ENCODE assay signal across 11 mouse cellular contexts in genomic region chr2:180099529-180099928, GRCm38 (mm10). TPM values are rescaled to one million over a fixed set of nuclear protein-coding genes. Genes with fewer than 3 reads are reported as not detected.
DNase-seq lines count a peak whose midpoint lies in the region; ATAC-seq lines count a peak whose summit lies in the region.
"Had no signal": no experiment of that assay in that cellular context is flagged by ENCODE, and none has a peak within 500 bp of the region (broad histone marks: within the 10 kb centered on the region; RNA-seq: fewer than 3 reads in every experiment).

No protein-coding gene starts in this region.

- 3% methylated on average over 15 of the region's 15 CpGs for WGBS in kidney, embryonic 14.5 days
- whole genome bisulfite sequencing in neural tube, embryonic 15.5 days: 9% methylated on average over 15 of the region's 15 CpGs

- peaks cover 63% of the 10 kb centered on the region for H3K27me3 ChIP-seq in kidney, embryonic 14.5 days (ENCODE audit: control insufficient read depth, insufficient read depth, low read length)
- H3K27me3 ChIP-seq in neural tube, embryonic 15.5 days (replicated peaks): peaks cover 62% of the 10 kb centered on the region

- H3K9ac ChIP-seq in kidney, embryonic 14.5 days (ENCODE audit: low read depth, low read length): 0 out of 2 replicates have a peak overlapping the region, but pooled peaks have one; percentile 7
- H3K9ac ChIP-seq in neural tube, embryonic 15.5 days (replicated peaks): no peak overlapping the region

- no peak for DNase-seq in kidney, adult 11 months
- peak; percentile 29 for DNase-seq in ZHBTc4 (ENCODE audit: low read depth, low spot score)
- no peak for DNase-seq in layer of hippocampus, postnatal 36 days
- DNase-seq: cerebellum, adult 2 months; kidney, adult 9 months had no signal

- 0 out of 2 replicates have a peak overlapping the region, but pooled peaks have one; percentile 17 for H3K4me2 ChIP-seq in kidney, embryonic 14.5 days (replicated peaks; ENCODE audit: low read depth, low read length)
- peak overlapping the region; percentile 35 for H3K4me2 ChIP-seq in neural tube, embryonic 15.5 days
- H3K4me2 ChIP-seq: liver, embryonic 11.5 days had no signal

- no peaks in the 10 kb centered on the region for H3K36me3 ChIP-seq in kidney, embryonic 14.5 days (ENCODE audit: control insufficient read depth, insufficient read depth, low read length)
- H3K36me3 ChIP-seq in neural tube, embryonic 15.5 days: no peaks in the 10 kb centered on the region

- H3K4me1 ChIP-seq in kidney, embryonic 14.5 days (ENCODE audit: control insufficient read depth, insufficient read depth, low read length): peaks cover 7% of the 10 kb centered on the region; the same call in 1 of the 2 replicates
- peaks cover 29% of the 10 kb centered on the region for H3K4me1 ChIP-seq in neural tube, embryonic 15.5 days

- no peak overlapping the region for H3K27ac ChIP-seq in kidney, embryonic 14.5 days (ENCODE audit: low read depth, low read length)
- H3K27ac ChIP-seq in neural tube, embryonic 15.5 days (replicated peaks): no peak overlapping the region

- H3K9me3 ChIP-seq in kidney, embryonic 14.5 days (ENCODE audit: control insufficient read depth, low read length): no peaks in the 10 kb centered on the region
- H3K9me3 ChIP-seq in neural tube, embryonic 15.5 days (replicated peaks): no peaks in the 10 kb centered on the region

- no peak overlapping the region for H3K4me3 ChIP-seq in kidney, embryonic 14.5 days (ENCODE audit: low read length)
- no peak overlapping the region for H3K4me3 ChIP-seq in neural tube, embryonic 15.5 days (replicated peaks)

- ATAC-seq in kidney, embryonic 14.5 days (ENCODE audit: low FRiP score, low TSS enrichment): no peak
- 0 out of 2 replicates have a peak, but pooled peaks have one; percentile 8 for ATAC-seq in granulocyte monocyte progenitor cell, adult 5-6 weeks (replicated peaks; ENCODE audit: poor library complexity, severe bottlenecking)
- no peak for ATAC-seq in neural tube, embryonic 15.5 days (ENCODE audit: low FRiP score)
- ATAC-seq in megakaryocyte-erythroid progenitor cell, adult 5-6 weeks (replicated peaks; ENCODE audit: low FRiP score, low TSS enrichment, poor library complexity, severe bottlenecking): no peak

RNA-seq across cellular contexts. Expression of gene Hrh3, which starts 4.8 kb away (rescaled TPM):
- polyA plus RNA-seq in kidney, embryonic 14.5 days (2014; fragmentation: Nextera tagmentation; extraction: Ambion mirVana): not detected in 2 replicates
- total RNA-seq in granulocyte monocyte progenitor cell, adult 5-6 weeks (2014; fragmentation: Nextera tagmentation): not detected in 2 replicates
- not detected in 2 replicates for total RNA-seq in granulocyte monocyte progenitor cell, adult 5-6 weeks (2017)
- polyA plus RNA-seq in neural tube, embryonic 15.5 days (2015; fragmentation: Nextera tagmentation; extraction: Ambion mirVana): 1.3 and 1.9 TPM in 2 replicates
- total RNA-seq in layer of hippocampus, postnatal 36 days (2021): 10 to 100 TPM; 42.8 to 44.2 TPM
- not detected in 2 replicates for total RNA-seq in megakaryocyte-erythroid progenitor cell, adult 5-6 weeks (2014; fragmentation: Nextera tagmentation)
- total RNA-seq in megakaryocyte-erythroid progenitor cell, adult 5-6 weeks (2017): not detected in 2 replicates
- polyA plus RNA-seq: liver, embryonic 11.5 days; stomach, embryonic 14.5 days had no signal

RNA-seq across cellular contexts. Expression of gene Osbpl2, which starts 19.6 kb away (rescaled TPM):
- 18.4 and 34.4 TPM in 2 replicates for polyA plus RNA-seq in kidney, embryonic 14.5 days (2014; fragmentation: Nextera tagmentation; extraction: Ambion mirVana)
- total RNA-seq in granulocyte monocyte progenitor cell, adult 5-6 weeks (2014; fragmentation: Nextera tagmentation): 35.1 and 35.9 TPM in 2 replicates
- total RNA-seq in granulocyte monocyte progenitor cell, adult 5-6 weeks (2017): 27.3 and 32.2 TPM in 2 replicates
- polyA plus RNA-seq in neural tube, embryonic 15.5 days (2015; fragmentation: Nextera tagmentation; extraction: Ambion mirVana): 63.8 and 71.8 TPM in 2 replicates
- total RNA-seq in layer of hippocampus, postnatal 36 days (2021): 10 to 100 TPM; 46.0 to 46.8 TPM
- 23.9 and 25.4 TPM in 2 replicates for total RNA-seq in megakaryocyte-erythroid progenitor cell, adult 5-6 weeks (2014; fragmentation: Nextera tagmentation)
- 29.4 and 35.1 TPM in 2 replicates for total RNA-seq in megakaryocyte-erythroid progenitor cell, adult 5-6 weeks (2017)

RNA-seq across cellular contexts. Expression of gene Mtg2, which starts 29.1 kb away (rescaled TPM):
- 24.6 and 28.6 TPM in 2 replicates for polyA plus RNA-seq in kidney, embryonic 14.5 days (2014; fragmentation: Nextera tagmentation; extraction: Ambion mirVana)
- total RNA-seq in granulocyte monocyte progenitor cell, adult 5-6 weeks (2014; fragmentation: Nextera tagmentation): 15.8 and 17.7 TPM in 2 replicates
- 13.1 and 19.1 TPM in 2 replicates for total RNA-seq in granulocyte monocyte progenitor cell, adult 5-6 weeks (2017)
- polyA plus RNA-seq in neural tube, embryonic 15.5 days (2015; fragmentation: Nextera tagmentation; extraction: Ambion mirVana): 35.1 and 37.6 TPM in 2 replicates
- total RNA-seq in layer of hippocampus, postnatal 36 days (2021): 10 to 100 TPM; 18.3 to 25.3 TPM
- 14.0 and 20.9 TPM in 2 replicates for total RNA-seq in megakaryocyte-erythroid progenitor cell, adult 5-6 weeks (2014; fragmentation: Nextera tagmentation)
- total RNA-seq in megakaryocyte-erythroid progenitor cell, adult 5-6 weeks (2017): 14.8 and 16.7 TPM in 2 replicates

RNA-seq across cellular contexts. Expression of gene Ss18l1, which starts 57.2 kb away (rescaled TPM):
- polyA plus RNA-seq in kidney, embryonic 14.5 days (2014; fragmentation: Nextera tagmentation; extraction: Ambion mirVana): 3.5 and 6.9 TPM in 2 replicates
- total RNA-seq in granulocyte monocyte progenitor cell, adult 5-6 weeks (2014; fragmentation: Nextera tagmentation): 3.2 and 7.7 TPM in 2 replicates
- total RNA-seq in granulocyte monocyte progenitor cell, adult 5-6 weeks (2017): 2.4 and 3.6 TPM in 2 replicates
- polyA plus RNA-seq in neural tube, embryonic 15.5 days (2015; fragmentation: Nextera tagmentation; extraction: Ambion mirVana): 43.2 and 49.9 TPM in 2 replicates
- total RNA-seq in layer of hippocampus, postnatal 36 days (2021): 10 to 100 TPM; 42.2 to 43.7 TPM
- 2.2 and 3.4 TPM in 2 replicates for total RNA-seq in megakaryocyte-erythroid progenitor cell, adult 5-6 weeks (2014; fragmentation: Nextera tagmentation)
- total RNA-seq in megakaryocyte-erythroid progenitor cell, adult 5-6 weeks (2017): 2.3 and 4.0 TPM in 2 replicates

RNA-seq across cellular contexts. Expression of gene Psma7, which starts 57.3 kb away (rescaled TPM):
- 713 and 771 TPM in 2 replicates for polyA plus RNA-seq in kidney, embryonic 14.5 days (2014; fragmentation: Nextera tagmentation; extraction: Ambion mirVana)
- 385 and 398 TPM in 2 replicates for total RNA-seq in granulocyte monocyte progenitor cell, adult 5-6 weeks (2014; fragmentation: Nextera tagmentation)
- 503 and 523 TPM in 2 replicates for total RNA-seq in granulocyte monocyte progenitor cell, adult 5-6 weeks (2017)
- 561 and 578 TPM in 2 replicates for polyA plus RNA-seq in neural tube, embryonic 15.5 days (2015; fragmentation: Nextera tagmentation; extraction: Ambion mirVana)
- total RNA-seq in layer of hippocampus, postnatal 36 days (2021): 100 to 1,000 TPM; 164 to 173 TPM
- 333 and 334 TPM in 2 replicates for total RNA-seq in megakaryocyte-erythroid progenitor cell, adult 5-6 weeks (2014; fragmentation: Nextera tagmentation)
- 395 and 441 TPM in 2 replicates for total RNA-seq in megakaryocyte-erythroid progenitor cell, adult 5-6 weeks (2017)

Comparison
In these comparisons a context has a peak if more than half of its experiments do, and no peak if none do; other contexts are left out.
1. RNA of gene Hrh3, which starts 4.8 kb away (total RNA-seq): 42.8 to 44.2 TPM in layer of hippocampus, postnatal 36 days; not detected in granulocyte monocyte progenitor cell, adult 5-6 weeks and not detected in megakaryocyte-erythroid progenitor cell, adult 5-6 weeks; every median in the first group is over 10 times any median in the second.